Comparison of ENCODE assay signal across 8 mouse cellular contexts in genomic region chr14:18331693-18332131, GRCm38 (mm10). TPM values are rescaled to one million over a fixed set of nuclear protein-coding genes. Genes with fewer than 3 reads are reported as not detected.
DNase-seq lines count a peak whose midpoint lies in the region; ATAC-seq and TF ChIP-seq lines count a peak whose summit lies in the region.

TSS of gene Ube2e1 (minus strand) at chr14:18331859.

- peak within 1 kb of the TSS; percentile 88 for H3K27ac ChIP-seq in hindbrain, embryonic 15.5 days (replicated peaks)
- H3K27ac ChIP-seq in left cerebral cortex, adult 2 months, result peak within 1 kb of the TSS; percentile 70
- H3K27ac ChIP-seq in macrophage, result no peak within 1 kb of the TSS

- peak; percentile 93 for ATAC-seq in Patski
- ATAC-seq in hindbrain, embryonic 15.5 days (ENCODE audit: low FRiP score, low read depth), result peak; percentile 94

- POLR2A ChIA-PET in Patski (lab: Charles Lee), result no interaction called here

- H3K4me3 ChIP-seq in hindbrain, embryonic 15.5 days, result peak within 1 kb of the TSS; percentile 91
- peak within 1 kb of the TSS; percentile 58 for H3K4me3 ChIP-seq in left cerebral cortex, adult 2 months
- peak within 1 kb of the TSS; percentile 38 for H3K4me3 ChIP-seq in macrophage (ENCODE audit: inconsistent target)

- TF ChIP-seq CTCF in Patski (IDR thresholded peaks at IDR 0.05), result no peak
- TF ChIP-seq CTCF in left cerebral cortex, adult 2 months (IDR thresholded peaks at IDR 0.05), result no peak

- H3K4me1 ChIP-seq in hindbrain, embryonic 15.5 days (replicated peaks), result peaks cover 28% of the 10 kb centered on the region

- H3K4me2 ChIP-seq in hindbrain, embryonic 15.5 days, result peak within 1 kb of the TSS; percentile 70

- intact Hi-C loops in left cerebral cortex, adult 2 months (cut with DNase I), result loop anchor here (1.0 kb wide), 1 partner anchor 61 kb away; no protein-coding TSS in a partner anchor

- no peak for DNase-seq in Patski (ENCODE audit: low read depth, low spot score)
- peak; percentile 70 to 76 for DNase-seq in cerebellum, postnatal 14 days
- peak; percentile 63 for DNase-seq in gastrocnemius, adult 18-20 months (ENCODE audit: low spot score)
- peak; percentile 68 to 70 for DNase-seq in left cerebral cortex, adult 2 months (ENCODE audit: extremely low spot score in 1 of 2, low spot score in 2 of 2)
- peak; percentile 53 for DNase-seq in retina, postnatal 7 days (ENCODE audit: low read depth, low spot score)
- peak; percentile 75 for DNase-seq in urinary bladder, adult 2 months (ENCODE audit: low spot score)

- CTCF ChIA-PET in Patski (lab: Charles Lee), result no interaction called here

- no peaks in the 10 kb centered on the region for H3K36me3 ChIP-seq in hindbrain, embryonic 15.5 days
- no peaks in the 10 kb centered on the region for H3K36me3 ChIP-seq in macrophage (ENCODE audit: inconsistent target)

- in situ Hi-C loops in Patski (cut with MboI; ENCODE audit: low pct_unique_long_range_greater_than_20kb), result loop anchor here (5.0 kb wide), 1 partner anchor 49 kb away; no protein-coding TSS in a partner anchor

- H3K9me3 ChIP-seq in hindbrain, embryonic 15.5 days, result no peaks in the 10 kb centered on the region

- no peaks in the 10 kb centered on the region for H3K27me3 ChIP-seq in Patski
- no peaks in the 10 kb centered on the region for H3K27me3 ChIP-seq in hindbrain, embryonic 15.5 days

- H3K79me2 ChIP-seq in macrophage (ENCODE audit: inconsistent target), result peaks cover 15% of the 10 kb centered on the region; the same call in 1 of the 2 replicates

- peak within 1 kb of the TSS; percentile 97 for H3K9ac ChIP-seq in hindbrain, embryonic 15.5 days

- WGBS in hindbrain, embryonic 15.5 days, result under 1% methylated on average over 26 of the region's 39 CpGs
- WGBS in macrophage (ENCODE audit: missing documents), result 1% methylated on average over 37 of the region's 39 CpGs

RNA-seq across cellular contexts. Expression of gene Ube2e1, which starts in this region (rescaled TPM):
- polyA plus RNA-seq in Patski (2021) (124 TPM), macrophage (2018) (68.1 to 103 TPM (median 98.7 TPM) in 3 replicates)
- 10 to 100 TPM; 89.6 to 97.0 TPM for total RNA-seq in gastrocnemius, adult 18-20 months (2021)
- polyA plus RNA-seq in hindbrain, embryonic 15.5 days (2015; fragmentation: Nextera tagmentation; extraction: Ambion mirVana), result 195 and 196 TPM in 2 replicates
- 100 to 1,000 TPM; 119 to 123 TPM for total RNA-seq in left cerebral cortex, adult 2 months (2021)
- 100 to 1,000 TPM in 2 of 26 experiments, 10 to 100 TPM in 24; 13.4 to 186 (median 44.4) TPM for total RNA-seq in macrophage (2018; cell fraction: chromatin; rRNA removed)
- 10 to 100 TPM; 50.2 to 83.0 (median 67.2) TPM for total RNA-seq in macrophage (2018; cell fraction: cytosol; rRNA removed)
- total RNA-seq in macrophage (2018; cell fraction: nucleus; rRNA removed), result 100 to 1,000 TPM in 1 of 26 experiments, 10 to 100 TPM in 25; 14.8 to 228 (median 36.3) TPM
- 73.6 and 90.5 TPM in 2 replicates for polyA plus RNA-seq in urinary bladder, adult 2 months (2012; rRNA removed)

Comparison
In these comparisons a context has a peak if more than half of its experiments do, and no peak if none do; other contexts are left out.
1. H3K4me3 ChIP-seq: peak in every context shown above with its lines; median percentile 91 in hindbrain, embryonic 15.5 days; 58 in left cerebral cortex, adult 2 months; 38 in macrophage.